Mouse (Mus musculus): ENCODE data around the gene Cds1. TPM values are rescaled to one million over a fixed set of nuclear protein-coding genes. Genes with fewer than 3 reads are reported as not detected.
"Not testable (repeated sequence)": the region's sequence is repeated elsewhere in the genome, so short reads cannot be mapped to it uniquely, and the experiment has no call there.

The Cds1 gene
- polyA plus RNA-seq, 1 experiment from 2014 or later = 1.0 TPM

DNA sequence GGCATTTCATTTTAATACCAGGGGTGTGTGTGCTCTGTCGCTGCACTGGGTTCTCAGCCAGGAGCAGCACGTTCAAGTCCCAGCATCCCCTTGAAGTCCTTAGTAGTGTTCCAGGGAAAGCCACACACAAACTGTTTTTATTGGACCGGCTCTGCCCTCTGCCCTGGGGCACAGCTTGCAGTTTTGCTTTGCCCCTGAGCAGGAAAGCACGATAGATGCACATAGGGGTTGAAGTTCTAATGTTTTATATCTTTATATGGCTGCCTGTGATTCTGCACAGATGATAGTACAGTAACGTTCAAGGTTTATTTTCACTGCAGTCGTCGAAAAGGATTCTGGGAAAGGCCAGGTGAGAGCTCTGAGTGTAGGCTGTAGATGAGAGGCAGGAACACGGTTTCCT is 65.2 kb downstream of the Cds1 start:
- H3K27me3 ChIP-seq (ENCODE audit: control insufficient read depth, insufficient read depth, low read length) = no peaks in the 10 kb centered on the region

GRCm38 (mm10) chr5:101832042-101832441 is 67.1 kb downstream of the Cds1 start:
- Histone ChIP-seq H3K9me3 (ENCODE audit: control insufficient read depth, low read length) (no peaks in the 10 kb centered on the region), H3K27me3 (ENCODE audit: control insufficient read depth, insufficient read depth, low read length) (no peaks in the 10 kb centered on the region), H3K9ac (ENCODE audit: low read length) (no peak overlapping the region), H3K27ac (replicated peaks in 1 of 2; ENCODE audit: control insufficient read depth in 1 of 2, insufficient read depth in 1 of 2, low read depth in 2 of 2, low read length in 2 of 2) (no peak overlapping the region), H3K36me3 (ENCODE audit: control insufficient read depth, insufficient read depth, low read length) (peaks cover 56% of the 10 kb centered on the region), H3K4me3 (ENCODE audit: control insufficient read depth in 1 of 2, insufficient read depth in 1 of 2, low read depth in 1 of 2, low read length in 2 of 2) (no peak overlapping the region), H3K4me1 (ENCODE audit: control insufficient read depth in 2 of 2, insufficient read depth in 2 of 2, low read length in 2 of 2) (peaks cover 4% of the 10 kb centered on the region in 2 experiments), H3K4me2 (ENCODE audit: low read length) (no peak overlapping the region)
- 89% methylated on average over 6 of the region's 6 CpGs for WGBS
- ATAC-seq (ENCODE audit: insufficient number of reproducible peaks, insufficient read depth, low FRiP score, low read depth) = no peak

More for the DNA sequence above, 65.2 kb downstream of the Cds1 start:
- no peaks in the 10 kb centered on the region for H3K9me3 ChIP-seq (ENCODE audit: control insufficient read depth, low read length)
- peaks cover 15 to 18% of the 10 kb centered on the region in 2 experiments for H3K4me1 ChIP-seq (ENCODE audit: control insufficient read depth in 2 of 2, insufficient read depth in 2 of 2, low read length in 2 of 2)
- H3K9ac ChIP-seq (ENCODE audit: low read length) = no peak overlapping the region
- no peak overlapping the region for H3K4me2 ChIP-seq (ENCODE audit: low read length)
- H3K27ac ChIP-seq (replicated peaks in 1 of 2; ENCODE audit: control insufficient read depth in 1 of 2, insufficient read depth in 1 of 2, low read depth in 2 of 2, low read length in 2 of 2) = no peak overlapping the region
- H3K36me3 ChIP-seq (ENCODE audit: control insufficient read depth, insufficient read depth, low read length) = peaks cover 37% of the 10 kb centered on the region
- no peak overlapping the region for H3K4me3 ChIP-seq (ENCODE audit: control insufficient read depth in 1 of 2, insufficient read depth in 1 of 2, low read depth in 1 of 2, low read length in 2 of 2)
- ATAC-seq (ENCODE audit: insufficient number of reproducible peaks, insufficient read depth, low FRiP score, low read depth) = no peak
- WGBS = 81% methylated on average over 8 of the region's 8 CpGs

GRCm38 (mm10) chr5:101832991-101833390 is 68.1 kb downstream of the Cds1 start:
- Histone ChIP-seq H3K4me1 (ENCODE audit: control insufficient read depth in 2 of 2, insufficient read depth in 2 of 2, low read length in 2 of 2) (no peaks in the 10 kb centered on the region), H3K36me3 (ENCODE audit: control insufficient read depth, insufficient read depth, low read length) (peaks cover 63% of the 10 kb centered on the region), H3K27ac (replicated peaks in 1 of 2; ENCODE audit: control insufficient read depth in 1 of 2, insufficient read depth in 1 of 2, low read depth in 2 of 2, low read length in 2 of 2) (no peak overlapping the region), H3K4me2 (ENCODE audit: low read length) (no peak overlapping the region), H3K27me3 (ENCODE audit: control insufficient read depth, insufficient read depth, low read length) (no peaks in the 10 kb centered on the region), H3K4me3 (ENCODE audit: control insufficient read depth in 1 of 2, insufficient read depth in 1 of 2, low read depth in 1 of 2, low read length in 2 of 2) (no peak overlapping the region), H3K9ac (ENCODE audit: low read length) (no peak overlapping the region), H3K9me3 (ENCODE audit: control insufficient read depth, low read length) (no peaks in the 10 kb centered on the region)
- ATAC-seq (ENCODE audit: insufficient number of reproducible peaks, insufficient read depth, low FRiP score, low read depth) = no peak
- WGBS = 92% methylated on average over 5 of the region's 5 CpGs

- Histone ChIP-seq H3K36me3 (ENCODE audit: control insufficient read depth, insufficient read depth, low read length) (peaks cover 66% of the 10 kb centered on the region), H3K27me3 (ENCODE audit: control insufficient read depth, insufficient read depth, low read length) (no peaks in the 10 kb centered on the region), H3K4me2 (ENCODE audit: low read length) (no peak overlapping the region), H3K9me3 (ENCODE audit: control insufficient read depth, low read length) (no peaks in the 10 kb centered on the region), H3K4me3 (ENCODE audit: control insufficient read depth in 1 of 2, insufficient read depth in 1 of 2, low read depth in 1 of 2, low read length in 2 of 2) (no peak overlapping the region), H3K4me1 (ENCODE audit: control insufficient read depth in 2 of 2, insufficient read depth in 2 of 2, low read length in 2 of 2) (no peaks in the 10 kb centered on the region), H3K27ac (replicated peaks in 1 of 2; ENCODE audit: control insufficient read depth in 1 of 2, insufficient read depth in 1 of 2, low read depth in 2 of 2, low read length in 2 of 2) (no peak overlapping the region), H3K9ac (ENCODE audit: low read length) (no peak overlapping the region)
- no peak for ATAC-seq (ENCODE audit: insufficient number of reproducible peaks, insufficient read depth, low FRiP score, low read depth)
- WGBS = 66% methylated on average over 8 of the region's 8 CpGs
Measured at GRCm38 (mm10) chr5:101833875-101834274, 68.9 kb downstream of the Cds1 start.

DNA sequence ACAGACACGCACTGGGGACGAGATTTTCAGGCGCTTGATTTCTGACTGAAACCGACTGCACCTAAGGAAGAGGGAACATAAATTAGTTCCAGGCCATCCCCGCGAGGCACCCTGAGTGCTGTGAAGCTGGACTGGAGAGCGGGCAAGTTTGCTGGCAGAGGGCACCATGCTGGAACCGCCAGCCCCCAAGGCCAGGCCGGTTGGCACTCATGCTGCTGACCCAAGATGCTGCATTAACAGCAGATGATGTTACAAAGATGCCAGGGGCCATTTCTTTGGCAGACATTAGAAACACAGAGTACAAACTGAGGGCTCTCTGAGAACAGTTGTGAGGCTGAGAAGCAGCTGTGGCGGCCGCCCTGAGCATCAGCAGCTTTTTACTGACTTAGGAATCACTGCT is 71.3 kb downstream of the Cds1 start:
- Histone ChIP-seq H3K4me3 (ENCODE audit: control insufficient read depth in 1 of 2, insufficient read depth in 1 of 2, low read depth in 1 of 2, low read length in 2 of 2) (no peak overlapping the region), H3K36me3 (ENCODE audit: control insufficient read depth, insufficient read depth, low read length) (peaks cover 84% of the 10 kb centered on the region), H3K27me3 (ENCODE audit: control insufficient read depth, insufficient read depth, low read length) (no peaks in the 10 kb centered on the region), H3K4me1 (ENCODE audit: control insufficient read depth in 2 of 2, insufficient read depth in 2 of 2, low read length in 2 of 2) (no peaks in the 10 kb centered on the region), H3K4me2 (ENCODE audit: low read length) (no peak overlapping the region), H3K9ac (ENCODE audit: low read length) (no peak overlapping the region), H3K27ac (replicated peaks in 1 of 2; ENCODE audit: control insufficient read depth in 1 of 2, insufficient read depth in 1 of 2, low read depth in 2 of 2, low read length in 2 of 2) (no peak overlapping the region), H3K9me3 (ENCODE audit: control insufficient read depth, low read length) (no peaks in the 10 kb centered on the region)
- ATAC-seq (ENCODE audit: insufficient number of reproducible peaks, insufficient read depth, low FRiP score, low read depth) = no peak
- 94% methylated on average over 11 of the region's 11 CpGs for whole genome bisulfite sequencing

- not testable (repeated sequence) for H3K27me3 ChIP-seq (ENCODE audit: control insufficient read depth, insufficient read depth, low read length); H3K9ac ChIP-seq (ENCODE audit: low read length); H3K9me3 ChIP-seq (ENCODE audit: control insufficient read depth, low read length); H3K4me3 ChIP-seq (ENCODE audit: control insufficient read depth in 1 of 2, insufficient read depth in 1 of 2, low read depth in 1 of 2, low read length in 2 of 2); H3K27ac ChIP-seq (replicated peaks in 1 of 2; ENCODE audit: control insufficient read depth in 1 of 2, insufficient read depth in 1 of 2, low read depth in 2 of 2, low read length in 2 of 2); H3K4me1 ChIP-seq (ENCODE audit: control insufficient read depth in 2 of 2, insufficient read depth in 2 of 2, low read length in 2 of 2); H3K4me2 ChIP-seq (ENCODE audit: low read length); ATAC-seq (ENCODE audit: insufficient number of reproducible peaks, insufficient read depth, low FRiP score, low read depth)
- peaks cover 84% of the 10 kb centered on the region for H3K36me3 ChIP-seq (ENCODE audit: control insufficient read depth, insufficient read depth, low read length)
- 94% methylated on average over 2 of the region's 2 CpGs for WGBS
Measured at GRCm38 (mm10) chr5:101837605-101838004, 72.7 kb downstream of the Cds1 start.

DNA sequence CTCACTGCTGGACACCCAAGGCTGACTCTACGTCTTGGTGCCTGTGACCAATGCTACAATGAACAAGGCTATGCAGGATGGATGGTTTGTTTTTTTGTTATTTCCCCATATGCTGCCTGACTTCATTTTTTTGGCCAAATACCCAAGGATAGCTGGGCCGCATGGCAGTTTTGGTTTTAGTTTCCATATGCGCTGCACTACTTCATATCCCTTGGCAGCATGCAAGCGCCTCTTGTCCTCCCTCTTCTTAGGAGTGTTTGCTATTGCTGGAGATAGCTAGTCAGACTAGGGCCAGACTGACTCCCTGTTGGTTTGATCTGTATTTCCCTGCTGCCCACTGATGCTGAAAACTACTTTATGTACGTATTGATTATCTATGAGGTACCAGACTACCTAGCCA is 75.5 kb downstream of the Cds1 start:
- Histone ChIP-seq H3K4me2 (ENCODE audit: low read length) (no peak overlapping the region), H3K4me1 (ENCODE audit: control insufficient read depth in 2 of 2, insufficient read depth in 2 of 2, low read length in 2 of 2) (no peaks in the 10 kb centered on the region), H3K27me3 (ENCODE audit: control insufficient read depth, insufficient read depth, low read length) (no peaks in the 10 kb centered on the region), H3K36me3 (ENCODE audit: control insufficient read depth, insufficient read depth, low read length) (peaks cover 89% of the 10 kb centered on the region), H3K9me3 (ENCODE audit: control insufficient read depth, low read length) (no peaks in the 10 kb centered on the region), H3K27ac (replicated peaks in 1 of 2; ENCODE audit: control insufficient read depth in 1 of 2, insufficient read depth in 1 of 2, low read depth in 2 of 2, low read length in 2 of 2) (no peak overlapping the region), H3K4me3 (ENCODE audit: control insufficient read depth in 1 of 2, insufficient read depth in 1 of 2, low read depth in 1 of 2, low read length in 2 of 2) (no peak overlapping the region), H3K9ac (ENCODE audit: low read length) (no peak overlapping the region)
- 96% methylated on average over 5 of the region's 5 CpGs for WGBS
- no peak for ATAC-seq (ENCODE audit: insufficient number of reproducible peaks, insufficient read depth, low FRiP score, low read depth)

DNA sequence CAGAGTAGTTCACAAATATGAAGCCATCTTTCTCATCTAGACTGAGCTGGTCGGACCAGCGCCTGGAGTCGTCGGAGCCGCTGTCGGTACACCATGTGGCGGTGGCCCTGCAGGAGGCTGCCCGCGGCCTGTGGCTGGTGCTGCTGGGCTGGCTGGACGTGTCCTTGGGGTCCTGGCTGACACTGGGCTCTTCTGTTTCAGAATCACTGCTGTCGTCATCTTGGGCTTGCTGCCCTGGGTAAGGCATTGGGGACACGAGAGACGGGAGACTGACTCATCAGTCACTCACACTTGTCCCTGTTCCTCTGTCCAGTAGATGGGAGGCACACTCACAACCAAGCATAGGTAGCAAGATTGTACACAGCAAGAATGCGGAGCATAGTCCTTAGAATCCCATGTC is 80.1 kb downstream of the Cds1 start:
- Histone ChIP-seq H3K27me3 (ENCODE audit: control insufficient read depth, insufficient read depth, low read length) (no peaks in the 10 kb centered on the region), H3K27ac (replicated peaks in 1 of 2; ENCODE audit: control insufficient read depth in 1 of 2, insufficient read depth in 1 of 2, low read depth in 2 of 2, low read length in 2 of 2) (no peak overlapping the region), H3K4me3 (ENCODE audit: control insufficient read depth in 1 of 2, insufficient read depth in 1 of 2, low read depth in 1 of 2, low read length in 2 of 2) (no peak overlapping the region), H3K9ac (ENCODE audit: low read length) (no peak overlapping the region), H3K9me3 (ENCODE audit: control insufficient read depth, low read length) (no peaks in the 10 kb centered on the region), H3K36me3 (ENCODE audit: control insufficient read depth, insufficient read depth, low read length) (peaks cover 99% of the 10 kb centered on the region), H3K4me2 (ENCODE audit: low read length) (no peak overlapping the region), H3K4me1 (ENCODE audit: control insufficient read depth in 2 of 2, insufficient read depth in 2 of 2, low read length in 2 of 2) (no peaks in the 10 kb centered on the region)
- no peak for ATAC-seq (ENCODE audit: insufficient number of reproducible peaks, insufficient read depth, low FRiP score, low read depth)
- WGBS = 93% methylated on average over 14 of the region's 14 CpGs

All from heart, embryonic 14.5 days (tissue).